Mouse (Mus musculus): ENCODE measurements around the gene Col4a3.

Gene Col4a3

GRCm38 (mm10) chr1:82686866-82687265 is 100.1 kb downstream of the Col4a3 start:
- DNase-seq: no peak

- no peak for DNase-seq
These were observed 101.2 kb downstream of the Col4a3 start for GRCm38 (mm10) chr1:82687931-82688330.

GRCm38 (mm10) chr1:82695915-82696314 is 109.2 kb downstream of the Col4a3 start:
- DNase-seq: no peak

- no peak for DNase-seq
These were observed 131.2 kb downstream of the Col4a3 start for GRCm38 (mm10) chr1:82717816-82718512.

GRCm38 (mm10) chr1:82724339-82725025 is 137.8 kb downstream of the Col4a3 start, which contains the start of gene Mff:
Gene Mff (plus strand): TSS chr1:82724890.
- peak; percentile 92 to 93 for DNase-seq

- peak in 1 of 2 experiments; percentile 5 for DNase-seq
These were observed 138.5 kb downstream of the Col4a3 start for GRCm38 (mm10) chr1:82725026-82725874.

GRCm38 (mm10) chr1:82725875-82726185 is 139.1 kb downstream of the Col4a3 start:
- DNase-seq: no peak

GRCm38 (mm10) chr1:82726482-82726881 is 139.8 kb downstream of the Col4a3 start:
- no peak for DNase-seq

- DNase-seq: no peak
These were observed 146.6 kb downstream of the Col4a3 start for GRCm38 (mm10) chr1:82733357-82733756.

GRCm38 (mm10) chr1:82738066-82738465 is 151.3 kb downstream of the Col4a3 start:
- DNase-seq: no peak

- DNase-seq: no peak
These were observed 154.8 kb downstream of the Col4a3 start for GRCm38 (mm10) chr1:82741539-82741938.

- DNase-seq: no peak
These were observed 157.2 kb downstream of the Col4a3 start for GRCm38 (mm10) chr1:82743962-82744361.

GRCm38 (mm10) chr1:82746408-82746807 is 159.7 kb downstream of the Col4a3 start:
- DNase-seq: no peak

GRCm38 (mm10) chr1:82747714-82748452 is 161.2 kb downstream of the Col4a3 start:
- DNase-seq: no peak

GRCm38 (mm10) chr1:82759520-82759919 is 172.8 kb downstream of the Col4a3 start:
- no peak for DNase-seq

GRCm38 (mm10) chr1:82761454-82762169 is 174.9 kb downstream of the Col4a3 start:
- DNase-seq: no peak

- DNase-seq: no peak
These were observed 175.6 kb downstream of the Col4a3 start for GRCm38 (mm10) chr1:82762274-82762673.

- no peak for DNase-seq
These were observed 179.5 kb downstream of the Col4a3 start for GRCm38 (mm10) chr1:82766227-82766626.

- DNase-seq: no peak
These were observed 179.9 kb downstream of the Col4a3 start for GRCm38 (mm10) chr1:82766641-82767040.

- no peak for DNase-seq
These were observed 181.5 kb downstream of the Col4a3 start, which contains the start of gene Tm4sf20 for GRCm38 (mm10) chr1:82768269-82768668. Gene Tm4sf20 (minus strand): TSS chr1:82768461.

GRCm38 (mm10) chr1:82771022-82771586 is 184.4 kb downstream of the Col4a3 start, which contains the start of gene Gm47791:
Gene Gm47791 (minus strand): TSS chr1:82771243.
- DNase-seq: no peak

Data from kidney, adult 8-10 months (tissue).